Mouse (Mus musculus) embryonic stem cell, embryonic (primary cell): ENCODE measurements around the gene Stxbp5.
"Not testable (repeated sequence)": the region's sequence is repeated elsewhere in the genome, so short reads cannot be mapped to it uniquely, and the experiment has no call there.

ENCODE experiments used
- CTCF ChIA-PET, 4 experiments: fragments of 300-600 bp in 2 of 4; fragments of 350-600 bp in 2 of 4; sonication (Branson Sonifier 250); formaldehyde crosslinking; loops; one replicate each; lab custom pipeline; 2022; ENCODE audit warnings: inconsistent platforms in 2 of 4; lab: Charles Lee
- POLR2A ChIA-PET, 4 experiments: fragments of 300-600 bp in 2 of 4; fragments of 350-600 bp in 2 of 4; sonication (Branson Sonifier 250); formaldehyde crosslinking; loops; one replicate each; lab custom pipeline; 2022; ENCODE audit warnings: antibody characterized with exemption in 4 of 4, inconsistent platforms in 1 of 4; lab: Charles Lee

Gene Stxbp5

GRCm38 (mm10) chr10:9901071-9901696 lies at the start of gene Stxbp5:
Stxbp5 (minus strand) TSS chr10:9901079.
- ChIA-PET POLR2A (interaction anchor here in 2 of 4 experiments (1.0 to 1.6 kb wide), 4 partner anchors 8 to 100 kb away, joined by 3 to 4 read pairs (median 4); no protein-coding TSS in a partner anchor), CTCF (no interaction called here)

GRCm38 (mm10) chr10:9912395-9912794 lies 11.5 kb upstream of the Stxbp5 start:
- ChIA-PET POLR2A (no interaction called here), CTCF (no interaction called here)

- ChIA-PET CTCF (no interaction called here), POLR2A (no interaction called here)
Observed at GRCm38 (mm10) chr10:9907919-9908502, 7.1 kb upstream of the Stxbp5 start.

GRCm38 (mm10) chr10:9907519-9907918 lies 6.6 kb upstream of the Stxbp5 start:
- POLR2A ChIA-PET = no interaction called here
- CTCF ChIA-PET = no interaction called here

GRCm38 (mm10) chr10:9906185-9906584 lies 5.3 kb upstream of the Stxbp5 start:
- ChIA-PET CTCF (no interaction called here), POLR2A (no interaction called here)

GRCm38 (mm10) chr10:9901697-9902239 lies 889 bp upstream of the Stxbp5 start:
- ChIA-PET POLR2A (interaction anchor here in 3 of 4 experiments (0.5 to 1.6 kb wide), 10 partner anchors 9 to 431 kb away, joined by 3 to 4 read pairs (median 3); no protein-coding TSS in a partner anchor), CTCF (no interaction called here)

- ChIA-PET POLR2A (interaction anchor here in 2 of 4 experiments (1.0 to 1.3 kb wide), 2 partner anchors 8 to 12 kb away, joined by 3 to 4 read pairs; no protein-coding TSS in a partner anchor), CTCF (no interaction called here)
Observed at GRCm38 (mm10) chr10:9900315-9901070, 386 bp downstream of the Stxbp5 start.

- CTCF ChIA-PET = no interaction called here
- POLR2A ChIA-PET = no interaction called here
Observed at GRCm38 (mm10) chr10:9899816-9900215, 1.1 kb downstream of the Stxbp5 start.

- ChIA-PET CTCF (no interaction called here), POLR2A (interaction anchor here in 1 of 4 experiments (1.5 kb wide), 1 partner anchor 10 kb away, joined by 4 read pairs; no protein-coding TSS in a partner anchor)
Observed at GRCm38 (mm10) chr10:9899086-9899485, 1.8 kb downstream of the Stxbp5 start.

GRCm38 (mm10) chr10:9897852-9898251 lies 3.0 kb downstream of the Stxbp5 start:
- CTCF ChIA-PET = no interaction called here
- POLR2A ChIA-PET = interaction anchor here in 2 of 4 experiments (0.6 to 1.5 kb wide), 5 partner anchors 8 to 971 kb away, joined by 3 to 4 read pairs (median 3); no protein-coding TSS in a partner anchor

- ChIA-PET CTCF (no interaction called here), POLR2A (interaction anchor here in 1 of 4 experiments (1.2 kb wide), 1 partner anchor 9 kb away, joined by 3 read pairs; no protein-coding TSS in a partner anchor)
Observed at GRCm38 (mm10) chr10:9893562-9893961, 7.3 kb downstream of the Stxbp5 start.

GRCm38 (mm10) chr10:9889651-9890050 lies 11.2 kb downstream of the Stxbp5 start:
- POLR2A ChIA-PET = interaction anchor here in 2 of 4 experiments (0.8 to 0.9 kb wide), 3 partner anchors 9 to 13 kb away, joined by 3 to 4 read pairs (median 4); no protein-coding TSS in a partner anchor
- CTCF ChIA-PET = no interaction called here

- ChIA-PET POLR2A (interaction anchor here in 2 of 4 experiments (0.9 kb wide), 2 partner anchors 10 to 12 kb away, joined by 3 read pairs; partner anchors contain the start of gene Stxbp5 (in 1 of the 2)), CTCF (no interaction called here)
Observed at GRCm38 (mm10) chr10:9888655-9889054, 12.2 kb downstream of the Stxbp5 start.

GRCm38 (mm10) chr10:9881781-9882320 lies 19.0 kb downstream of the Stxbp5 start:
- POLR2A ChIA-PET, CTCF ChIA-PET: not testable (repeated sequence)

- CTCF ChIA-PET = no interaction called here
Observed at GRCm38 (mm10) chr10:9880070-9880728, 20.7 kb downstream of the Stxbp5 start.

GRCm38 (mm10) chr10:9878821-9879489 lies 21.9 kb downstream of the Stxbp5 start:
- ChIA-PET POLR2A (no interaction called here), CTCF (no interaction called here)

More at GRCm38 (mm10) chr10:9880070-9880728, 20.7 kb downstream of the Stxbp5 start:
- POLR2A ChIA-PET = no interaction called here

GRCm38 (mm10) chr10:9875905-9876304 lies 25.0 kb downstream of the Stxbp5 start:
- ChIA-PET POLR2A (no interaction called here), CTCF (no interaction called here)

- CTCF ChIA-PET = interaction anchor here in 1 of 4 experiments (0.7 kb wide), 1 partner anchor 1902 kb away, joined by 4 read pairs; no protein-coding TSS in a partner anchor
- POLR2A ChIA-PET = interaction anchor here in 1 of 4 experiments (0.6 kb wide), 1 partner anchor 1210 kb away, joined by 4 read pairs; no protein-coding TSS in a partner anchor
Observed at GRCm38 (mm10) chr10:9872143-9872542, 28.7 kb downstream of the Stxbp5 start.
